Mouse (Mus musculus): ENCODE results near the gene Amacr. TPM values are rescaled to one million over a fixed set of nuclear protein-coding genes. Genes with fewer than 3 reads are reported as not detected.

Amacr gene
- total and polyA plus RNA-seq, 3 experiments: 15.7 to 43.0 (median 29.6) TPM

DNA sequence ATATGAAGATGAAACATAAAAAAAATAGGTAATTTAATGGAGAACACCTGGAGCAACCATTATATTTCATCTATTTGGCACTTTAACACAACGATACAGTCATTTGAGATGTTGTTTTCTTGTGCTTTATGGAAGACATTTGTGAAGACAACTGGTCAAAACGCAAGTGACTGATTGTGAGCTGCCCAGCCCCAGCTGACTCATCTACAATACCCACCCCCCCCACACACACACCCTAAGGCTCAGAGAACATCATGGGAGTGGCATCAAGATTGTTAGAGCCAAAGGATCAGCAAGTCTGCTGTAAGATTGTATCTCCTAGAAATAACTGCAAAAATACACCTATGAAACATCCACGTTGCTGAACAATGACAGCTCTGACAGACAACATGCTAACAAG, 12.1 kb upstream of the Amacr start:
- no peak for DNase-seq (ENCODE audit: extremely low read depth)
- Histone ChIP-seq H3K9me3 (replicated peaks; ENCODE audit: low read length) (no peaks in the 10 kb centered on the region), H3K27me3 (replicated peaks) (no peaks in the 10 kb centered on the region), H3K4me2 (ENCODE audit: insufficient read depth, low read depth, poor library complexity, severe bottlenecking) (no peak overlapping the region), H3K36me3 (replicated peaks in 1 of 2; ENCODE audit: control insufficient read depth in 1 of 2, insufficient read depth in 1 of 2, low read length in 1 of 2) (no peaks in the 10 kb centered on the region), H3K9ac (ENCODE audit: insufficient read depth, low read depth) (no peak overlapping the region; the same call in 1 of the 2 replicates), H3K4me1 (ENCODE audit: control insufficient read depth in 1 of 2, insufficient read depth in 2 of 2) (peaks cover 0 to 12% of the 10 kb centered on the region in 2 experiments; a peak in 2 of 4 replicates), H3K79me2 (replicated peaks; ENCODE audit: control insufficient read depth, extremely low read depth, insufficient read depth, poor library complexity, severe bottlenecking) (no peaks in the 10 kb centered on the region), H3K4me3 (replicated peaks in 1 of 3; ENCODE audit: low read depth in 2 of 3, low read length in 2 of 3, poor library complexity in 1 of 3) (no peak overlapping the region), H3K27ac (ENCODE audit: insufficient read depth, low read depth) (no peak overlapping the region)
- in situ Hi-C loops (cut with MboI; ENCODE audit: low pct_ligation_motif_present, low pct_unique_long_range_greater_than_20kb, low sequenced_read_pairs) (no loop called here), dilution Hi-C loops (cut with MboI; ENCODE audit: extremely low pct_ligation_motif_present, extremely low pct_unique_long_range_greater_than_20kb, low sequenced_read_pairs) (no loop called here)
- TF ChIP-seq MAZ (IDR thresholded peaks at IDR 0.05; ENCODE audit: low read depth, low read length) (no peak), CHD1 (IDR thresholded peaks at IDR 0.05; ENCODE audit: low read depth, low read length) (no peak), GABPA (IDR thresholded peaks at IDR 0.05; ENCODE audit: insufficient replicate concordance, low read depth, low read length) (no peak), SIN3A (IDR thresholded peaks at IDR 0.05; ENCODE audit: low read length) (no peak), JUN (IDR thresholded peaks at IDR 0.05; ENCODE audit: insufficient read depth, low read depth, low read length) (no peak), ZC3H11A (IDR thresholded peaks at IDR 0.05; ENCODE audit: low read depth, low read length) (no peak), NELFE (IDR thresholded peaks at IDR 0.05; ENCODE audit: low read depth, low read length) (no peak), IRF4 (IDR thresholded peaks at IDR 0.05; ENCODE audit: low read depth, low read length) (no peak), ETS1 (conservative IDR thresholded peaks at IDR 0.05; ENCODE audit: low read depth, low read length) (no peak), CTCF (conservative IDR thresholded peaks at IDR 0.05 in 1 of 2, IDR thresholded peaks at IDR 0.05 in 1 of 2; ENCODE audit: low read depth in 2 of 2, low read length in 2 of 2) (no peak), E2F4 (IDR thresholded peaks at IDR 0.05; ENCODE audit: insufficient replicate concordance, low read depth, low read length) (no peak), USF1 (IDR thresholded peaks at IDR 0.05; ENCODE audit: low read depth, low read length) (no peak), BHLHE40 (IDR thresholded peaks at IDR 0.05; ENCODE audit: low read depth, low read length) (no peak), NRF1 (IDR thresholded peaks at IDR 0.05; ENCODE audit: low read depth, low read length) (no peak)

DNA sequence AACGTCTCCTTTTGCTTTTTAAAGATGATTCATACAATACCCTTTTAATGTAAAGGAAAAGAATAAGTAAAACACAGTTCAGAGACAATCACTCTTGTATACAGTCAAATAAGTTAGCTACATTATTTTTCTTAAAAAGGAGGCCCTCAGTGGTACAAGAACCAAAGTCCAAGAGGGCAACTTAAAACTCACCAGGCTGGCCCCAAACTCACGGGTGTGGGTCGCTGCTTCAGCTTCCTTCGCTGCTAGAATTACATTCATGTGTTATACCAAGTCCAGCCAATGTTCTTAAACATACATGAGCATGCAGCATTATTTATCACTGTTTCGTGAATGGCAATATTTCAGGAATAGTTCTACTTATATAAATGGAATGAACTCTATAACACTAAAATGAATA, 10.8 kb upstream of the Amacr start:
- Histone ChIP-seq H3K36me3 (replicated peaks in 1 of 2; ENCODE audit: control insufficient read depth in 1 of 2, insufficient read depth in 1 of 2, low read length in 1 of 2) (no peaks in the 10 kb centered on the region), H3K4me3 (replicated peaks in 1 of 3; ENCODE audit: low read depth in 2 of 3, low read length in 2 of 3, poor library complexity in 1 of 3) (no peak overlapping the region), H3K79me2 (replicated peaks; ENCODE audit: control insufficient read depth, extremely low read depth, insufficient read depth, poor library complexity, severe bottlenecking) (no peaks in the 10 kb centered on the region), H3K27ac (ENCODE audit: insufficient read depth, low read depth) (no peak overlapping the region), H3K9me3 (replicated peaks; ENCODE audit: low read length) (no peaks in the 10 kb centered on the region), H3K9ac (ENCODE audit: insufficient read depth, low read depth) (no peak overlapping the region), H3K27me3 (replicated peaks) (no peaks in the 10 kb centered on the region), H3K4me1 (ENCODE audit: control insufficient read depth in 1 of 2, insufficient read depth in 2 of 2) (peaks cover 0 to 12% of the 10 kb centered on the region in 2 experiments; a peak in 2 of 4 replicates), H3K4me2 (ENCODE audit: insufficient read depth, low read depth, poor library complexity, severe bottlenecking) (no peak overlapping the region)
- in situ Hi-C loops (cut with MboI; ENCODE audit: low pct_ligation_motif_present, low pct_unique_long_range_greater_than_20kb, low sequenced_read_pairs) (no loop called here), dilution Hi-C loops (cut with MboI; ENCODE audit: extremely low pct_ligation_motif_present, extremely low pct_unique_long_range_greater_than_20kb, low sequenced_read_pairs) (no loop called here)
- no peak for DNase-seq (ENCODE audit: extremely low read depth)
- TF ChIP-seq JUND (conservative IDR thresholded peaks at IDR 0.05; ENCODE audit: low read depth, low read length) (no peak), UBTF (IDR thresholded peaks at IDR 0.05; ENCODE audit: low read depth, low read length) (no peak), CHD1 (IDR thresholded peaks at IDR 0.05; ENCODE audit: low read depth, low read length) (no peak), GABPA (IDR thresholded peaks at IDR 0.05; ENCODE audit: insufficient replicate concordance, low read depth, low read length) (no peak), MAFK (IDR thresholded peaks at IDR 0.05; ENCODE audit: insufficient replicate concordance, low read length) (no peak), ELF1 (IDR thresholded peaks at IDR 0.05; ENCODE audit: low read depth, low read length) (no peak), PAX5 (IDR thresholded peaks at IDR 0.05; ENCODE audit: low read length) (no peak), TCF12 (IDR thresholded peaks at IDR 0.05; ENCODE audit: low read depth, low read length) (no peak), MXI1 (IDR thresholded peaks at IDR 0.05; ENCODE audit: low read depth, low read length) (no peak), ZC3H11A (IDR thresholded peaks at IDR 0.05; ENCODE audit: low read depth, low read length) (no peak)

All from CH12.LX (cell line).